Mouse (Mus musculus) CD4-positive, CD25-positive, alpha-beta regulatory T cell, adult 2 months (primary cell): ENCODE results near the gene Nckap5.
A peak's percentile ranks its signal among the peaks of the same experiment; 100 is the strongest.

Source experiments
- DNase-seq: peaks from one replicate; pipeline ENCODE4 v3.0.0-alpha.2; 2012; ENCODE audit warnings: low read depth, low spot score

Nckap5 gene

DNA sequence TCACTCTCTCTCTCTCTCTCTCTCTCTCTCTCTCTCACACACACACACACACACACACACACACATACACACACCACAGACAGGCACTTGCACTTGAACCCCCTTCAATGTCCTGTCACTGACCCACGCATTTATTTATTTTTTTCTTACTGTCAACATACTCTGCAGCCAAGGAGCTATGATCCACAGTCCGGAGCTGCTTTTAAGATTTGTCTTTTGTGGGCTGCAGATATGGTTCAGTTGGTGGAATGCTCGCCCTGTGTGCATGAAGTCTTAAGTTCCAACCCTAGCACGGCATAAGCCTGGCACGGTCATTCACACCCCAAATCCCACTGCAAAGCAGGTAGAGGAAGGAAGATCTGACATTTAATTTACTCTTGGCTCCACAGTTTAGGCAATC is 357.6 kb downstream of the Nckap5 start:
- no peak for DNase-seq

DNA sequence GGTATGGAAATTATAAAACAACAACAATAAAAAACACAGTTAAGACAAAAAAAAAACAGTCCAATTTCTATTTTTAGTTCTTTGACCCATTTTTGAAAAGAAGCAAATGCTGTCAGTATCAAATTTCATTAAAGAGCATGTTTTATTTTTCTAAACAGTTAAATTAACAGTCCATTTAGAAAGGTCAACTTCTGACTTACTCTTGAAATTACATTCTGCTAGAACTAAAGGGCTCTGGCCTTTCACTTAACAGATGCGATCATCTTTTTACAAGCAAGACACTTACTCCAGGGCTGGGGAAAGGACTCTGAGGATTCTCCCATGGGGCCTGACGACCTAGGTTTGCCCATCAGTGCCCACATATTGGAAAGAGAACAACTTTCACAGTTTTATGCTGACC is 359.2 kb downstream of the Nckap5 start:
- no peak for DNase-seq

DNA sequence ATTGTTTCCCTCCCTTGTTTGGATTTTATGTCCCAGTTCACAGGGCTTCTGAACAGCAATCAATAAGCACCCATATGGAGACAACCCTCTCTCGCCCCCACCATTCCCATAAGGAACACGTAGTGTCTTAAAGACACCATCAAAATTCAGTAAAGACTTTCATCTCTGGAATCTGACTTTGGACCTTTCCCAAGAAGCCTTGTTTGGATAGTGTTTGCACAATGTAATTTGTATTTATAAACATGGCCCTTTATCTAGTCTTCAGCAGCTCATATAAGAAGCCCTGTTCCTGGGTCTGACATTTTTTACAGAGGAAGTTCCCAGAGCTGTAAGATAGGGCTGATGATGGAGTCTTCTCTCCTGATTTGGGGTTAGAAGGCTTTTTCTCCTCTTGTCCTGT is 359.7 kb downstream of the Nckap5 start:
- no peak for DNase-seq

DNA sequence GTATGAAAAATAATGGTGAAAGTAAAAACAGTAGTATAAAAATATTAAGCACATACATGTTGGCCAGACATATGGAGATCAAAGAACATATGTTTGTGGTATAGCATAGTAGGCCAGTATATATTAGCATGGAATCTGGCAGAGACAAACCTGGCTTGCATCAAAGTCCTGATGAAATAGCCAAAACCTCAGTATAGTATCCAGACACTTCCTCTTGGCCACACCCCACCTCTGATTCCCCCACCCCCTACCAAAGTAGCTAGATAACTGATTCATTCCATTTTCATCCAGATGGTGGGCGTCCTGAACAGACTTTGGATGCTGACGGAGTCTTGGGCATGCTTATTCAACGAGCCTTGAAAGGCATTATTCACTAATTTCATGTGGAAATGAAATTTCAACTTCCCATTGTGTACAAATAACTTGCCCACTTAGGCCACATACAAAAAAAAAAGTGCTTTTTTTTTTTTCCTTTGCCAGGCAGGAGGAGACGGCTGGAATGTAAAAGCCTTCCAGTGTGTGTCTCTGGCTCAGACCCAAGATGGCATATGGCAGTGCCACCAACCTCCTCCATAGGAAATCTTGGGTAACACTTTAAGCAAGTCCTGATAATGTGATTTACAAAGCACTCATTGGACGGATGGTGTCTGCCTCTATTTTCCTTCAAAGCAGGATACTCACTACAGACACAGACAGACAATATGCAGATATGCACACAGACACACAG is 360.6 kb downstream of the Nckap5 start:
- DNase-seq, result no peak

DNA sequence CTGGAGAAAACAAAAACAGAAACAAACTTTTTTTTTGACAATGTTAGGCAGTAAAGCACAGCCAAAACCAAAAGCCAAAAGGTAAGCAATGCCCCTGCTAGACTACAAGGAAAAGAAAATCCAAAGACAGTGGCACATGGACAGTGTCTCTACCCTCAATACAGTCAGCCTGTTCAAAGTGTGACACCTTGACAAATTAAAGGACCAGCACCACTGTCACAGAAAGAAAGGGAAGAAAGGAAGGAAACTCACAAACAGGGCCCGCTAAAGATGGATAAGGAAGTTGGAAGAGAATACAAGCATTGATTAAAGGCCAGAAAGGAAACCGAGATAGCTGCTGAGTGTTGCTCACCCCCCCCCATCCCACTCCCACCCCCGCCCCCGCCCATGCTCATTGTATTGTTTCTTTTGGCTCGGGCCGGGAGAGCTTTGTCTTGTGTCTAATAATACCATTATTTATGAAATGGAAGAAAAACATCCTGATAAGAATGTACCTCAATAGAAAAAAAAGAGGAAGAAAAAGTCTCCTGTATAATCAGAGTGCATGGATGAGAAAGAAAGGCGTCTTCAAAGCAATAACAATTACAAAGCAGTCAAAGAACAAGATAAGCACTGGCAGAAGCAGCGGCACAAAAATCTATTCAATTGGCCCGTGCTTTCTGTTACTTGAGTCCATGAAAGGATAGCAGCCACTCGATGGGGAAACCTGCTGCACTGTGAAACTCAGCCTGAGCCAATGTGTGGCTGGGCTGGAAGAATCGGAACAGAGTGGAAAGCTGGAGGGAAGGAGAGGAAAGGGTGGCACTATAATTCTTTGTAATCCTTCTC is 368.9 kb downstream of the Nckap5 start:
- DNase-seq, result no peak

DNA sequence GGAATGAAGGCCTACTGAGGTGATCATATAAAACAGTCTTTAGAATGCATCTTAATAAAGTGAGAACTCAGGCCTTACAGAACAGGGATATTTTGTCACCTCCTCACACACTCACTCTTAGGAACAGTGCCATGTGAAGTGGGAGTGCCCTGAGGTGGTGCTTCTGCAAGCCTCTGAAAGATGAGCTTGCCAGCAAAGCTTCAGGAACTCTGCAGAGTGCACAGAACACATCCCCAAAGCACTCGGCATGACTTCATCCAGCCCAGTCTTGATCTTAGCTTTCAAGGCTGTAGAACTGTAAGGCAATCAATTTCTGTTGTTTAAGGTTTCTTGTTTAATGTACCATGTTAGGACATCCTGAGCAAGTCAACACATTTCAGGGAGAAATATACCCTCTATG is 372.9 kb downstream of the Nckap5 start:
- no peak for DNase-seq

DNA sequence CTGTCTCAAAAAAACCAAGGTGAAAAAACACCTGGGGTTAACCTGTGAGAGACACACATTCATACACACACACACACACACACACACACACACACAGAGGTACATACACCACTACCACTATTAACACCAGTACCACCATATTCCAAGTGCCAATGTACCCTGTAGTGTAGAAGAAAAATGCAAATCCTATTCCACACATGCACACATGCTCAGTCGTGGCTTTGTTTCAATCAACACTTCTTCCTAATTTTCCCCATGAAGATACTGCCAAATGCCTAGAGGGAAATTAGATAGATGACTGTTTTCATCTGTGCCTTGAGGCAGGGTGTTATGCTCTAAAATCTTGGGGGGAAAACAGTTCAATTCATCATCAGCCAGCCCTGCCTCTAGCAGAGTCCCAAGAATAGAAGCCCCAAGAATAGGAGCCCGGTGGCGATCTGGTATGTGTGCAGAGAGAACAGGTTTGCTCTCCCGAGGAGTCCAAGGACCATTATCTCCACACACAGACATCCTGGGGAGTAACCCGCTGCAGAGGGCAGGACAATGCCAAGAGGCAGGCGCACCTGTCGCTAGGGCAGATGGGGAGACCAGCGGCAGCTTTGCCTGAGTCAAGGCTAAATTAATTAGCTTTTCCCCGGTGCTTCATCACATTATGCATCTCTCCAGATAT is 376.0 kb downstream of the Nckap5 start:
- no peak for DNase-seq

DNA sequence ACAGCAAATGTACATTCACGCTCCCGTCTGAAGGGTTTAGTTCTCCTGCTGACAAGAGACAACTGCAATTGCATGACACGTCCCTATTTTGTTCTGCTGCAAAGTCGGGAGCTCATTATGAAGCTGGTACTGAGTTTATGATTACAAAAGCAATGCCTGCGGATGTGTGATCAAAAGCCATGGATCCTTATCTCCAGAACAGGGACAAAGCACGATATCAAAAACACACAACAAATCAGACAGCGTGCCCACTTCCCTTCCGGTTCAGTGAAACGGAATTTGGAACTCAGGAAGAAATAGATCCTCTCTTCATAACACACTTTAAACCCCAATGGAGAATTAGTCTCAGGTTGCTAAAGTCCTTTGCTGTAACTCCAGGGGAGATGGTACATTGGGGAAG is 379.1 kb downstream of the Nckap5 start:
- DNase-seq, result no peak

DNA sequence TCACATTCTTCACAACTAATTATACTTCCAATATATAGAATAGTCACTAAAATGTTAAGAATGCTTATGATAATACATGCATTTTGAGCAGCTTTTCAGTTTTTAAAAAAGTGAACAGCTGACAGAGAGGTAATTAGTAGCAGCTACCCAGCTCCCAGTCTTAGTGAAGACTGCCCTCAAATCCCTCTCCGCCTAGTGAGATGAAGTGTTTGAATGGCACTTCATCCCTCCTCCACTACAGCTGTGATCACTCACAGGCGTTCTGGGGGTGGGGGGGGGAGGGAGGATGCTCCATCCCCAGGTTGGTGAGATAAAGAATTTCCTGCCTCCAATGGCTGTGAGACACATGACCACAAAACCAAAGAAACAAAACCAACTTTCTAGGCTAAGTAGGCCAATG is 381.2 kb downstream of the Nckap5 start:
- DNase-seq, result no peak

DNA sequence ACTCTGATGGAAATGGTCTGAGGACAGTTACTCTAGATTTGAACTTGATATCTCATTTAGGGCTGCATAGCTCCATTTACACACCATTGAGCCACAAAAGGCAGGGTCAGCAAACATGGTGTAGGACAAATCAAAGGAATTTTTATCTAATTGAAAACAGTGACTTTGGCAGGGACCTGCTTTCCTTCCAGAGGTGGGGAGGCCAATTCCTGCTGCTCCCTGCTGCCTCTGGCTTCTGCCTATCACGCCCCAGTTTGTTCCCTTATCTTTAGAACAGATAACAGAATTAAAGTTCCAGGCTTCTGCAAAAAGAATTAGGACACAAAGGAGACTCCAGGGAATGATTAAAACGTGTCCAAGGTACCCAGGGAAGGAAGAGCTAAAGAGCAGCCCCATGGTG is 386.7 kb downstream of the Nckap5 start:
- DNase-seq, result no peak

DNA sequence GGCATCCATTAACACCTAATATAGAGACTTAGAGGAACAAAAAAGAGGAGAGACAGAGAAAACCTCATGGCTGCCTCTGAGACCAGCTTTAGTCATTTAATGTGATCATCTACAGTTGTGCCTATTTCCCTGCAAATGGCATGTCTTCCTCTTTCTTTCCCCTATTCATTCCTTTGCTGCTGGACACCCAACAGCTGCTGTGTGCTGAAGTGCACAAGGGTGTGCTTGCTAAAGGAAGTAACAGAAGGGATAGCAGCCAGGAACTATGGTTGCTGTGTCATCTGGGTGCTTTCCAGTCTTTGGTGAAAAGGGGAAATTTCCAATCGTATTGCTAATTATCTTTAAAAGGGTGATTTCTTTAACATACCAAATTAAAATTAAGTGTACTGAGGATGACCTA is 387.9 kb downstream of the Nckap5 start:
- DNase-seq, result no peak

DNA sequence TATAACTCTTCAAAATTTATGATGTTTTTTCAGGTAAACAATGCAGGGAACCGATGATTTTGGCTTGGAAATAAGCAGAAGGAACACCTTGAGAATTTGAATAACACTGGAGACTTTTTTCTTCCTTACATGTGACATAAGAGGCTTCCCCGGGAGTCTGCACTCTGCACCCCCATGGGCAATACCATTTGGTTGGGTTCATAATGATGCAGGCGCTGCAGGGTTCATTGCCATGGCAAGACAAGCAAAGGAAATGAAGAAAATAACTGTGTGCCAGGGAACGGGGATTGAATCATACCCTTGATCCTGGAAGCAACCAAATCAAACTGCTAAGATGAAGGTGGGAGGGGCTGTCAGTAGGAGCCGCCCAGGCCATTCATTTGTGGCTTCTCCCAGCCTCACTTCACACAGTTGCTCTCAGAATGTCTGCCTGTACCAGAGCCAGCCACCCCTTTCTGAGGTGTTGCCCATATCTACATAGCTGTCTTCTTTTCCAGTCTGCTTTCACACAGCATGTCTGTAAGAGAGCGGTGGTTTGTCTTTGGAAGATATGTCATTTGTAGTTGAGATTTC is 392.5 kb downstream of the Nckap5 start:
- DNase-seq, result no peak

DNA sequence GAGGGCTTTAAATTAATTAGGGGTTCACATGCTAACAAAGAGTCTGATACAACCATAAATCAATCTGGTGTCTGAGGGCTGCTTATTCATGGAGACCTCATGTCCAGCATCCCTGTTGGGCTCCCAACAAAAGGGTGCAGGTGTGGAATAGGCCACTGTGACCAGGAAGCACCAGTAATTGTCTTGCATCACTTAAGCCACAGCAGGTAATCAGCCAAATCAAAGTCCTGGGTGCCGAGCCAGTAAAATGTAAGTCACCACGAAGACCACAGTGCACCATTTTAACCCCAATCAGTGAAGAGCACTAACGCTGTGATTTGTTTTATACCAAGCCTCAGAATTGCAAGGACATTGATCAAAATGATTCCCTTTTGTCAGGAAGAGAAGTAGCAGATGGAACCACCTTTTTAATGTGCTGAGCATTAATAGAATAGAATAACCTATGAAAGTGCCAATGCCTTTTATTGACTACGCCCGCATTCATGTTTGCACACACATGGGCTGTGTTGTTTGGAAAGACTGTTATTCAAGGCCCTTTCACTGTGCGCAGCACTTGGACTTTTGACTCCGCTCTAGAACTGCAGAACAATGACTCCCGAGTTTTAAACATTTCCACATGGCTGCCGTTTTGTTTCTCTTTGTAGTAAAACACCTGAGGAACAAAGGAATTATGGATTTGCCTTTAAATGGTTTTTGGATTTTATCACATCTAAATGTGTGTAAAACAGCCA is 393.5 kb downstream of the Nckap5 start:
- DNase-seq, result no peak

DNA sequence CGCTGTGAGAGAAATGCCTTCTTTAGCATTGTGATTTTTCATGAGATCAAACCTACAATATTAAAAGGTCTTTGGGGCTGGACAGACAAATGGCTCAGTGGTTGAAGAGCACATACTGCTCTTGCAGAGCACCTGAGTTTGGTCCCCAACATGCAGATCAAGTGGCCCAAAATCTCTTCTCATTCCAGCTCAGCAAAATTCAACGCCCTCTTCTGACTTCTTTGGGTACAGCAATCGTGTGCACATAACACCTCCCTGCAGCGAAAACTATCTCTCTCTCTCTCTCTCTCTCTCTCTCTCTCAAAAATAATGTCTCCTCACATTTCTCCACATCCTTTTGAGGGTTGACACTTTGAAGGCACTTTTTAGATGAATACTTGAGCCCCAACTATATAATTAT is 398.3 kb downstream of the Nckap5 start:
- no peak for DNase-seq

DNA sequence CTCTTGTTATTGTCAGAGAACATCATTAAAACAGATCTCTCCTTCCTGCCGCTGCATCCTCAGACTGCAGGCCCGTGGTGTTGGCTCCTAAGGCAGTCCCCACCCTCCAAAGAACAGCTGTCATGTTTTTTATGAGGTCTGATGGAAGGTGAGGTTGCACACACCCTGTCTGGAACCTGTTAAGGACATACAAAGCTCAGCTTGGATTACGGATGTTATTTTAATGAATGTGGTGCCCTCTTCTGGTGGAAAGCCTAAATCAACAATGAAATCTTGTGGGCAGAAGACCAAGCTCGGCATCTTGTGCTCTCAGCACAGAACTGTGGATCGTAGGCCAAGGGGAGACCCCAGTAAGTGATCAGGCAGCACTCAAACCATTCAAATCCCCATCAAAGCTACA is 399.0 kb downstream of the Nckap5 start:
- no peak for DNase-seq

DNA sequence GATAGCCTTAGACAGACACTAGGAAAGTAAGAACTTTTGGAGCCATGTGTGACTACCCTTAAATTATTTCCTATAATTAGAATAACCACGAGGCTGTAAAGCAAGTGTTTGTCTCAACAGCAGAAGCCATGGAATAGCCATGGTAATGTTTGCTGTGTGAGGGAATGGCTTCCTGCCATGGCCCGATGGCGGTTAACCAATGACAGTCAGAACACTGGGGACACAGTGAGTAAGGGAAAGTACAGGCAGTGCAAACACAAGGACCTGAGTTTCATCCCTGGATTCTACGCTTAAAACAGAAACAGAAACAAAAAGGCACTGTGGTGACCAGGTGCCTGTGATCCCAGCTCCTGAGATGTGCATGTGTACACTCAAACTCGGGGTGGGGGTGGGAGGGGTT is 419.2 kb downstream of the Nckap5 start:
- no peak for DNase-seq

DNA sequence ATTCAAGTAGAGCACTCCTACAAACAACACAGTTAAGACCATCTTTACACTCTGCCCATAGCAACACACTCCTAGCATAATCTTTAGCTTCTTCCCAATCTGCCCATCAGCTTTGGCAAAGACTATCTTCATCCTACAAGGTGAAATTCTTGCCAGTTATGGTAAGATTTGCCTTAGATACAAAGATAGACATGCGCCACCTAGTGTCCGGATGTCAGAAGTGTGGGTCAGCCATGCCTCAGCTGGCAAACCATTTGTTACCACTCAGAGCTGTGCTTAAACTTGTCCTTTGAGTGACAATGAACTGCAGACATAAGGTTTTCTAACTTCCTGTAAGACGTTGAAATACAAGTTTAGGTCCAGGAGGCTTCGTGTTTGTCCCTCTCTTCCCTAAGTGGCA is 422.7 kb downstream of the Nckap5 start:
- DNase-seq, result peak; percentile 49

DNA sequence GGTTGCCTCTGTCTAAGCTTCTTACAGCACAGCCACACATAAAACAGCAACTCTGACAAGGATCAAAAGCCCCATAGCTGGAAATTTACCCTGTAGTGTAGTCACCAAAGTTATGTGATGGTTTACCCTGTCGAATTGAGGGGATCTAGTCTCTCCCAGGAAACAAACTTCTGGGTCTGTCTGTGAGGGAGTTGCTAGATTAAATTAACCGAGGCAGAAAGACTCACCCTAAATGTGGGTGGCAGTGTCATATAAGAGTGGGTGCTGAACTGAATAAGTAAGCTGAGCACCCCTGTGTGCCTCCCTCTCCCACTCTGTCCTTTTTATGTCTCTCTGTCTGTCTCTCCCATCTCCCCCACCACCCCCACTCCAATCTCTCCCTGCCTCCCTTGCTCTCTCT is 425.1 kb downstream of the Nckap5 start:
- DNase-seq, result no peak

DNA sequence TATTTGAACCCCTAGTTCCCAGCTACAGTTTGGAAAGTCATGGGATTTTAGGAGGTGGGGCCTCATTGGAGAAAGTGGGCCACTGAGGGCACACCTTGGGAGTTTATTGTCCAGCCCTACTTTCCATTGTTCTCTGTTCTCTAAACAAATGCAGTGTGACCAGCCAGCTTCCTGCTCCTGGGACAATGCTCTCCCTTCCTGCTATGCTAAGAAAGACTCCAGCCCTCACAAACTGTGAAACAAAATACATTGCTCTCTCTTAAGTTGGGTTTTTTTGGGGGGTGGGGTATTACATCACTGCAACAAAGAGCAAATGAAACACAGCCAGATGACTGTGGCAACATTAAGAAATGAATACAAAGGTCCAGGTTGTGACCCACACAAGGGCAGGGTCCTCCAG is 426.6 kb downstream of the Nckap5 start:
- DNase-seq, result no peak

DNA sequence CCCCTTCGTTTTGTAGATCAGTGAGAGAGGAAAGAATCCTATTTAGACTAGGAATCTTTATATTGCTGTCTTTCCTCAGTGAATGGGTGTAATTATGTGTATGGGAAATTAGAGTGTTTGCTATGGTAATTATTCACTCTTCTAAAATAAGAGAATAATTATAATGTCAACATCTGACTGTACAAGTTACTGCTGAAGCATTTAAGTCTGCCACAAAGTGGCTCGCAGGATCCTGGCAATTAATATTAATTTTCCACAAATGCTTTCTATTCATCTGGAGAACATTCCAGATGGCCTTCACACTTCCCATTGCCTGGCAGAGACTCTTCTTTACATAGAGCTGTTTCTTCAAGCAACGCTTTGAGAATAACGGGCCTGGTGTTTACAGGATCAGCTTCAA is 439.4 kb downstream of the Nckap5 start:
- DNase-seq, result no peak

DNA sequence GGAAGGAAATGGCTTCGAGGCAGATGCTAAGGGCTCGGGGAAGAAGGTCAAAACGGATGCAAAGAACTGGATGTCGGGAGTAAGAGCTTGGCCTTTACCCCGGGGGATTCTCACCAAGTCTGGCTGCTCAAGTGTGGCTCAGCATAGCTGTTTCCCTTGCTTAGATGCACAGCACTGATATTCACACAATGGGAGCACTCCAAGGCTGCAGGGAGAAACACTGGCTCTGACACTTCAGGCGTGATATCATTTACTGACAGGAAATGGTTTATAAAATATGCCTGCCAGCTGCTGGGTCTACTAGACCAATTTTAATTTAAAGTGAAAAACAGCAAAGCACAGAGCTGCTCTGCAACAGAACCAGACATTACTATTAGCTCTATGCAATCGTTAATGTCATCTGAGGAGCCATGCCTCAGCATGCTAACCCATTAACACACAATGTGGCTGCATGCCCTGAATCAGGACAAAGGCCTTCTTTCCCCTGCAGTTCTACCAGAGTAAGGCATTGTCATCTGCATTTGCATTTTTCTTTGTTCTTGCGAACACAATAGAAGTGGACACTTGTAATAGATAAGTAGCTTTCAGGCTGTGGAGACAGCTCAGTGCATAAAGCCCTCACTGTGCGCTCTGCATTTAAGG is 453.1 kb downstream of the Nckap5 start:
- no peak for DNase-seq
